In the genomic region with DNA sequence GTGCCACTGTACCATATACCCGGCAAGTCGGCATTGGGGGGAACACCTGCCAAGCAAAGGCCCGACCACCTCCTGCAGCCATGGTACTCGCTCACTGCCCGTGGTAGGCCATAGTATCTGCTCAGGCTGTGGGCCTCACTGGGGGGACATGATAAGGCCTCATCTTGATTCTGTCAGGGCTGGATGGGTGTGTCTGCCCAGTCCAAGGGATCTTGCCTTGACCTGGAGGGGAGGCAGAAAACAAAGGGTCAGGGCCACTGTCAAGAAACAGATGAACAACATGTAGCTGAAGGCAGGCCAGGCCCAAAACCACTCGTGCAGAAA, we compare ENCODE assay signal across 11 mouse cellular contexts. TPM values are rescaled to one million over a fixed set of nuclear protein-coding genes. Genes with fewer than 3 reads are reported as not detected.
A peak's percentile ranks its signal among the peaks of the same experiment; 100 is the strongest.
DNase-seq lines count a peak whose midpoint lies in the region; ATAC-seq lines count a peak whose summit lies in the region.
"Had no signal": no experiment of that assay in that cellular context is flagged by ENCODE, and none has a peak within 500 bp of the region (broad histone marks: within the 10 kb centered on the region; RNA-seq: fewer than 3 reads in every experiment).

No protein-coding gene starts in this region.

- peak overlapping the region; percentile 94 for H3K4me2 ChIP-seq in heart, embryonic 15.5 days
- H3K4me2 ChIP-seq in embryonic facial prominence, embryonic 13.5 days = peak overlapping the region; percentile 80
- peak overlapping the region; percentile 89 for H3K4me2 ChIP-seq in intestine, embryonic 14.5 days (ENCODE audit: low read length)
- H3K4me2 ChIP-seq in midbrain, embryonic 13.5 days (replicated peaks) = peak overlapping the region; percentile 74

- H3K9me3 ChIP-seq in heart, embryonic 15.5 days (replicated peaks) = no peaks in the 10 kb centered on the region
- H3K9me3 ChIP-seq in embryonic facial prominence, embryonic 13.5 days = no peaks in the 10 kb centered on the region
- H3K9me3 ChIP-seq in intestine, embryonic 14.5 days (ENCODE audit: control insufficient read depth, low read length) = no peaks in the 10 kb centered on the region
- H3K9me3 ChIP-seq in midbrain, embryonic 13.5 days = no peaks in the 10 kb centered on the region

- peaks cover 14% of the 10 kb centered on the region for H3K36me3 ChIP-seq in heart, embryonic 15.5 days
- H3K36me3 ChIP-seq in embryonic facial prominence, embryonic 13.5 days = peaks cover 28% of the 10 kb centered on the region
- peaks cover 12% of the 10 kb centered on the region for H3K36me3 ChIP-seq in intestine, embryonic 14.5 days (ENCODE audit: control insufficient read depth, insufficient read depth, low read length)
- H3K36me3 ChIP-seq in midbrain, embryonic 13.5 days = peaks cover 18% of the 10 kb centered on the region

- no peak for DNase-seq in heart, postnatal 4 days
- no peak for DNase-seq in intestine, embryonic 14.5 days (ENCODE audit: low spot score)
- DNase-seq in thymus, postnatal 10 days (ENCODE audit: low spot score in 2 of 2) = no peak
- DNase-seq in left cerebral cortex, adult 8-10 months (ENCODE audit: low spot score in 2 of 2) = no peak

- H3K4me3 ChIP-seq in heart, embryonic 15.5 days = peak overlapping the region; percentile 70
- peak overlapping the region; percentile 62 for H3K4me3 ChIP-seq in embryonic facial prominence, embryonic 13.5 days
- peak overlapping the region; percentile 59 for H3K4me3 ChIP-seq in intestine, embryonic 14.5 days (ENCODE audit: low read depth, low read length)
- H3K4me3 ChIP-seq in midbrain, embryonic 13.5 days (replicated peaks) = peak overlapping the region; percentile 61

- ATAC-seq in heart, embryonic 15.5 days (replicated peaks; ENCODE audit: insufficient number of reproducible peaks, insufficient read depth, low FRiP score, low read depth) = no peak
- ATAC-seq in embryonic facial prominence, embryonic 13.5 days (ENCODE audit: insufficient number of reproducible peaks, insufficient read depth, low FRiP score, low TSS enrichment, low read depth) = no peak
- no peak for ATAC-seq in intestine, embryonic 14.5 days (replicated peaks; ENCODE audit: low FRiP score, low TSS enrichment, low read depth)
- ATAC-seq in midbrain, embryonic 13.5 days = no peak
- no peak for ATAC-seq in granulocyte monocyte progenitor cell, adult 5-6 weeks (replicated peaks; ENCODE audit: poor library complexity, severe bottlenecking)

- peak overlapping the region; percentile 74 for H3K9ac ChIP-seq in heart, embryonic 15.5 days
- peak overlapping the region; percentile 76 for H3K9ac ChIP-seq in embryonic facial prominence, embryonic 13.5 days
- H3K9ac ChIP-seq in intestine, embryonic 14.5 days (ENCODE audit: low read length) = peak overlapping the region; percentile 60
- peak overlapping the region; percentile 83 for H3K9ac ChIP-seq in midbrain, embryonic 13.5 days (replicated peaks)

- peaks cover 47% of the 10 kb centered on the region for H3K4me1 ChIP-seq in heart, embryonic 15.5 days (replicated peaks)
- H3K4me1 ChIP-seq in embryonic facial prominence, embryonic 13.5 days = peaks cover 51% of the 10 kb centered on the region
- H3K4me1 ChIP-seq in intestine, embryonic 14.5 days (replicated peaks; ENCODE audit: control insufficient read depth, insufficient read depth, low read length) = peaks cover 34% of the 10 kb centered on the region
- peaks cover 54% of the 10 kb centered on the region for H3K4me1 ChIP-seq in midbrain, embryonic 13.5 days (replicated peaks)

- peak overlapping the region; percentile 94 for H3K27ac ChIP-seq in heart, embryonic 15.5 days
- H3K27ac ChIP-seq in embryonic facial prominence, embryonic 13.5 days = peak overlapping the region; percentile 86
- peak overlapping the region; percentile 71 for H3K27ac ChIP-seq in intestine, embryonic 14.5 days (ENCODE audit: low read depth)
- H3K27ac ChIP-seq in midbrain, embryonic 13.5 days = peak overlapping the region; percentile 93
- H3K27ac ChIP-seq: macrophage had no signal

- no peaks in the 10 kb centered on the region for H3K27me3 ChIP-seq in heart, embryonic 15.5 days
- no peaks in the 10 kb centered on the region for H3K27me3 ChIP-seq in embryonic facial prominence, embryonic 13.5 days
- H3K27me3 ChIP-seq in intestine, embryonic 14.5 days (replicated peaks; ENCODE audit: control insufficient read depth, insufficient read depth, low read length) = no peaks in the 10 kb centered on the region
- no peaks in the 10 kb centered on the region for H3K27me3 ChIP-seq in midbrain, embryonic 13.5 days

- 54% methylated on average over 6 of the region's 6 CpGs for WGBS in heart, embryonic 15.5 days
- 85% methylated on average over 6 of the region's 6 CpGs for WGBS in embryonic facial prominence, embryonic 13.5 days
- WGBS in intestine, embryonic 14.5 days = 88% methylated on average over 6 of the region's 6 CpGs
- 81% methylated on average over 6 of the region's 6 CpGs for WGBS in midbrain, embryonic 13.5 days

RNA-seq across cellular contexts. Expression of gene Ccdc71, which starts 9.2 kb away (rescaled TPM):
- 32.2 and 42.1 TPM in 2 replicates for polyA plus RNA-seq in heart, embryonic 15.5 days (2015; fragmentation: Nextera tagmentation; extraction: Ambion mirVana)
- total RNA-seq in heart, postnatal 4 days (2021) = 10 to 100 TPM; 27.0 to 28.4 TPM
- polyA plus RNA-seq in embryonic facial prominence, embryonic 13.5 days (2015; fragmentation: Nextera tagmentation; extraction: Ambion mirVana) = 60.4 and 64.3 TPM in 2 replicates
- polyA plus RNA-seq in intestine, embryonic 14.5 days (2014; fragmentation: Nextera tagmentation; extraction: Ambion mirVana) = 43.9 and 49.7 TPM in 2 replicates
- 59.7 and 63.5 TPM in 2 replicates for polyA plus RNA-seq in midbrain, embryonic 13.5 days (2015; fragmentation: Nextera tagmentation; extraction: Ambion mirVana)
- total RNA-seq in granulocyte monocyte progenitor cell, adult 5-6 weeks (2014; fragmentation: Nextera tagmentation) = 22.2 and 23.5 TPM in 2 replicates
- 13.2 and 17.9 TPM in 2 replicates for total RNA-seq in granulocyte monocyte progenitor cell, adult 5-6 weeks (2017)
- 10 to 100 TPM; 35.8 to 46.5 (median 38.4) TPM for total RNA-seq in left cerebral cortex, adult 8-10 months (2022)

RNA-seq across cellular contexts. Expression of gene Klhdc8b, which starts 10.2 kb away (rescaled TPM):
- 95.7 and 103 TPM in 2 replicates for polyA plus RNA-seq in heart, embryonic 15.5 days (2015; fragmentation: Nextera tagmentation; extraction: Ambion mirVana)
- 10 to 100 TPM; 43.9 to 45.6 TPM for total RNA-seq in heart, postnatal 4 days (2021)
- polyA plus RNA-seq in embryonic facial prominence, embryonic 13.5 days (2015; fragmentation: Nextera tagmentation; extraction: Ambion mirVana) = 36.5 and 42.8 TPM in 2 replicates
- 59.9 and 60.7 TPM in 2 replicates for polyA plus RNA-seq in intestine, embryonic 14.5 days (2014; fragmentation: Nextera tagmentation; extraction: Ambion mirVana)
- 75.7 and 84.8 TPM in 2 replicates for polyA plus RNA-seq in midbrain, embryonic 13.5 days (2015; fragmentation: Nextera tagmentation; extraction: Ambion mirVana)
- 0.56 TPM in 1 of 2 replicates, not detected in the other for total RNA-seq in granulocyte monocyte progenitor cell, adult 5-6 weeks (2014; fragmentation: Nextera tagmentation)
- total RNA-seq in granulocyte monocyte progenitor cell, adult 5-6 weeks (2017) = 1.2 and 5.5 TPM in 2 replicates
- 10 to 100 TPM; 28.8 to 38.0 (median 34.0) TPM for total RNA-seq in left cerebral cortex, adult 8-10 months (2022)

RNA-seq across cellular contexts. Expression of gene BC048562, which starts 14.8 kb away (rescaled TPM):
- polyA plus RNA-seq in heart, embryonic 15.5 days (2015; fragmentation: Nextera tagmentation; extraction: Ambion mirVana) = not detected in 2 replicates
- not detected for total RNA-seq in heart, postnatal 4 days (2021)
- not detected in 2 replicates for polyA plus RNA-seq in embryonic facial prominence, embryonic 13.5 days (2015; fragmentation: Nextera tagmentation; extraction: Ambion mirVana)
- polyA plus RNA-seq in intestine, embryonic 14.5 days (2014; fragmentation: Nextera tagmentation; extraction: Ambion mirVana) = not detected in 2 replicates
- not detected in 2 replicates for polyA plus RNA-seq in midbrain, embryonic 13.5 days (2015; fragmentation: Nextera tagmentation; extraction: Ambion mirVana)
- not detected in 2 replicates for total RNA-seq in granulocyte monocyte progenitor cell, adult 5-6 weeks (2014; fragmentation: Nextera tagmentation)
- total RNA-seq in granulocyte monocyte progenitor cell, adult 5-6 weeks (2017) = not detected in 2 replicates
- total RNA-seq in left cerebral cortex, adult 8-10 months (2022) = not detected
- polyA plus RNA-seq: brain, embryonic 14.5 days; macrophage; small intestine, adult 2 months had no signal

RNA-seq across cellular contexts. Expression of gene Ccdc36, which starts 22.8 kb away (rescaled TPM):
- 0.84 and 1.1 TPM in 2 replicates for polyA plus RNA-seq in heart, embryonic 15.5 days (2015; fragmentation: Nextera tagmentation; extraction: Ambion mirVana)
- under 1 TPM; 0.10 to 0.11 TPM for total RNA-seq in heart, postnatal 4 days (2021)
- 1.3 and 1.6 TPM in 2 replicates for polyA plus RNA-seq in embryonic facial prominence, embryonic 13.5 days (2015; fragmentation: Nextera tagmentation; extraction: Ambion mirVana)
- polyA plus RNA-seq in intestine, embryonic 14.5 days (2014; fragmentation: Nextera tagmentation; extraction: Ambion mirVana) = 1.5 and 1.7 TPM in 2 replicates
- polyA plus RNA-seq in midbrain, embryonic 13.5 days (2015; fragmentation: Nextera tagmentation; extraction: Ambion mirVana) = 1.3 and 1.7 TPM in 2 replicates
- total RNA-seq in granulocyte monocyte progenitor cell, adult 5-6 weeks (2014; fragmentation: Nextera tagmentation) = not detected in 2 replicates
- 0.72 and 0.90 TPM in 2 replicates for total RNA-seq in granulocyte monocyte progenitor cell, adult 5-6 weeks (2017)
- total RNA-seq in left cerebral cortex, adult 8-10 months (2022) = under 1 TPM; 0.15 to 0.37 (median 0.22) TPM
- polyA plus RNA-seq: macrophage; small intestine, adult 2 months had no signal

RNA-seq across cellular contexts. Expression of gene Lamb2, which starts 28.4 kb away (rescaled TPM):
- polyA plus RNA-seq in heart, embryonic 15.5 days (2015; fragmentation: Nextera tagmentation; extraction: Ambion mirVana) = 55.5 and 64.2 TPM in 2 replicates
- 100 to 1,000 TPM; 217 to 229 TPM for total RNA-seq in heart, postnatal 4 days (2021)
- polyA plus RNA-seq in embryonic facial prominence, embryonic 13.5 days (2015; fragmentation: Nextera tagmentation; extraction: Ambion mirVana) = 51.1 and 63.2 TPM in 2 replicates
- 32.3 and 33.7 TPM in 2 replicates for polyA plus RNA-seq in intestine, embryonic 14.5 days (2014; fragmentation: Nextera tagmentation; extraction: Ambion mirVana)
- 20.0 and 24.1 TPM in 2 replicates for polyA plus RNA-seq in midbrain, embryonic 13.5 days (2015; fragmentation: Nextera tagmentation; extraction: Ambion mirVana)
- 0.38 TPM in 1 of 2 replicates, not detected in the other for total RNA-seq in granulocyte monocyte progenitor cell, adult 5-6 weeks (2014; fragmentation: Nextera tagmentation)
- 0.05 and 0.09 TPM in 2 replicates for total RNA-seq in granulocyte monocyte progenitor cell, adult 5-6 weeks (2017)
- 10 to 100 TPM; 28.0 to 35.7 (median 30.8) TPM for total RNA-seq in left cerebral cortex, adult 8-10 months (2022)
